Mouse (Mus musculus) layer of hippocampus, postnatal 25 days (tissue): Measurements from ENCODE around the gene Itpr2. TPM values are rescaled to one million over a fixed set of nuclear protein-coding genes. Genes with fewer than 3 reads are reported as not detected.

Source experiments
- DNase-seq, 2 experiments: peaks; one replicate each; pipeline ENCODE4 v3.0.0; 2022; ENCODE audit warnings: mixed read lengths in 2 of 2, low spot score in 1 of 2; ENCODE audit errors: extremely low spot score in 1 of 2
- total RNA-seq, 2 experiments: library from RNA; stranded (reverse); gene quantifications; 2 replicates each; pipeline ENCODE4 v1.2.3; 2021

The Itpr2 gene
- total RNA-seq, 2 experiments from 2014 or later: 16.6 to 20.5 TPM

GRCm38 (mm10) chr6:146196701-146197100 lies 305.3 kb downstream of the Itpr2 start:
- no peak for DNase-seq

DNA sequence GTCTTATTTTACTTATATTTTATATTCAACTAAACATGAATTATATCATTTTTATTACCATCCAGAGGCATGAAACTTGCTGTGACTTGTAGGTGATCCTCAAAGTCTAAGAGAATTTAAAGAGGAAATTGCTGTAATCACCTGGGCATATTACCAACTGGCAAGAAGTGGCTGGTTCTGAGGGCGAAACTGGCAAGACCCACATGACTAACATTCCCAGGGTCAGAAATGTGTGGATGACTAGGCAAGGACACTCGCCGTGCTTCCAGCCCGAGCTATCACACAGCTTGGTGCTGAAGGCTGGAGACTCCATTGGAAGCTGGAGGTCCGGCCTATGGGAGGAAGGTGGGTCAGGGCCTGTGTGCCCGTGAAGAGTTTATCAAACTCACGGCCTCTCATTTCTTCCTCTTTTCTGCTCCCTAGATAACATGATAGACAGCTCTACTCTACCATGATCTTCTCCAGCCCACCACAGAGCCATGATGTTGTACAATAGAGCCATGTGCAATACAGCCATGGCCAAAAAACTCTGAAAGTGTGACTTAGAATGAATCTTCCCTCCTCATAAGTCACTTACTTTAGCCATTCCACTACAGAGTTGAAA lies 306.1 kb downstream of the Itpr2 start:
- no peak for DNase-seq

DNA sequence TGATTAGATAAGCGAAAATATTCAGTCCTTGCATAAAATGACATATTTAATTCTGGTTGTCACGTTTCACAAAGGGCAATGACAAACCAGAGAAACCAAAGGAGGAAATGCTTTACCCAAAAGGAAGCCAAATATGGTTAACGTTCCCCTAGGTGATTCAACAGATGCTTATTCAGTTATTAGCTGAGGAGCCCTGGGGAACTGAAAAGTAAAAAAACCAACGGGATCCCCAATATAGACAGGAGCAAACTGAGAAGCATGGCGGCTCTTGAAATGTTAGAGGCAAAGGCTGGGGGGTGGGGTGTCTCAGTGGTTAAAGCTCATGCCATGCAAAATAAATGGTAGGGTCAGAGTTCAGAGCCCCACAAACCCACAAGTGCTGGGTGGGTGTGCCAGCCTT lies 310.1 kb downstream of the Itpr2 start:
- no peak for DNase-seq

DNA sequence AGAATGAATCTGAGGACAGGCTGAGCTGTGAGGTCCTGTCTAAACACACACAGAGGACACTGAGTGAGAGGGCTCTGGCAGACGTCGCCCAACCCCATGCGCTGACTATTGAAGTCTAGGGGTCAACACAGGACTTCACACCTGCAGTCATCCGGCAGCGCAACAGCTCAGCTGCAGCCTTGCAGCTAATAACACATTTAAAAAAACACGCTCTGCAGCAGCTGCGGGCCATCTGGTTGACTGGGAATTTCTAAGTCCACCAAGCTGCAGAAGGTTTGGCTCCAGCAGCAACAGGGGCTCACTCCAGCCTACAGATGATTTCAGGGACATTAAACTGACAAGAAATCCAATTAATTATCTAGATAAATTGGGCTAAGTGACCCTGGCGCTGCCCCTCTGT lies 312.0 kb downstream of the Itpr2 start:
- no peak for DNase-seq

DNA sequence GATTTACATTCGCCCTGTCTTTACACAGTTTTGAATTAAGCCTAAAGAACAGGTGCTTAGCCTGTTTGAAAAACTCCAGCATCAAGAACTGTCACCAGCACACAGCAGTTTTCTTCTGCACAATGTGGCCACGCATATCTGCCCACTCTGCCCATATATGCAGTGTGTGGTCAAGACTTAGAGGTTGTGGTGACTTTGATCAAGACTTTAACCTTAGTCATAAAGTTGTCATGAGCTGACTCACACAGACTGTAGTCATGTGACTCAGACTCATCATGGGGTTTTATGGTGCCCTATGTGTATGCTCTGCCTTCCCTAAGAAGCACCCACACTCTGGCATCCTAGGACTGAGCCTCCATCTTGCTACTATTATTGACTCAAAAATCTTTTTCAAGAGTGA lies 316.5 kb downstream of the Itpr2 start:
- no peak for DNase-seq

- DNase-seq: no peak
These were observed 317.3 kb downstream of the Itpr2 start for GRCm38 (mm10) chr6:146184771-146185170.

DNA sequence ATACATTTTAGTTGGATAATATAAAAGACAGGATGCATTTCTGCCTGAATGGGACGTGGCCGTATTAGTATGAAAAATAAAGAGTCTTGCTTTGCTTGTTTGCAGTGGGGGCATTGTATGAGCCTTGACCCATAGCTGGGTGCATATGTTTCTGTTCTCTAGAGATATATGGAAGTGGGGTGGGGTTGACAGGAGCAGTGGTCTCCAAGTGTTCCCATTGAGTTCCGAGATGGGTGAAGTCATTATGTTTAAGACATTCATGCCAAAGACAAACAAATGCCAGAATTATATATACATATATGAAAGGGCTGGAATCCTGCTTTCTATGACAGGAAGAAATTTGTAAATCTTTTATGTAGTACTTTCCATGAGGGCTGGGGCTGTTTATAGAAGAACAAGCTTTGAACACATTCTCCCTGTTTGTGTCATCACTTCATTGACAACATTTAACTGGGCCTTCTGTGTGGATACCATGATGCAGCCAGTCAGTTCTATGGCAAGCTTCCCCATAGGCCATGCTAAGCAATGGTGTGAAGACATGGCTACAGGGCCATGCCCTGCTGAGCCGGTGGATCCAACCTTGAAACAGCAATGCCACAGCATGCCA lies 327.3 kb downstream of the Itpr2 start:
- no peak for DNase-seq

DNA sequence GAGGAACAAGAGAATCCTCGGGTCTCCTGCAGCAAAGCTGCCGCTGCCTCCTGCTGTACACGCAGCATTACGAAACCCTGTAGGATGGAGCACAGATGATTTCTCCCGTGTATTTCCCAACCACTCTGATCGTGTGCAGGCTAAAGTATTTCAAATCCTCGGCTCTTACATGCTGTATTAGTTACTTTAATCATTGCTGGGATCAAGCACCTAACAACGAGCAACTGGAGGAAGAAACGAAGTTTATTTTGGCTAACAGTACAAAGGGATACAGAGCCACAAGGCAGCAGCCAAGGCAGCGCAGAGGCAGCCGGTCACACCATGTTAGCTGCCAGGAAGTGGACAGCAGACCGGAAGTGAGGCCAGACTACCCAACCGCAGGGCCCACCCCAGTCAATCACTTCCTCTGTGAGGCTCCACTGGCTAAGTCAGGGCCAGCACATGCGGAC lies 331.4 kb downstream of the Itpr2 start:
- DNase-seq: no peak

DNA sequence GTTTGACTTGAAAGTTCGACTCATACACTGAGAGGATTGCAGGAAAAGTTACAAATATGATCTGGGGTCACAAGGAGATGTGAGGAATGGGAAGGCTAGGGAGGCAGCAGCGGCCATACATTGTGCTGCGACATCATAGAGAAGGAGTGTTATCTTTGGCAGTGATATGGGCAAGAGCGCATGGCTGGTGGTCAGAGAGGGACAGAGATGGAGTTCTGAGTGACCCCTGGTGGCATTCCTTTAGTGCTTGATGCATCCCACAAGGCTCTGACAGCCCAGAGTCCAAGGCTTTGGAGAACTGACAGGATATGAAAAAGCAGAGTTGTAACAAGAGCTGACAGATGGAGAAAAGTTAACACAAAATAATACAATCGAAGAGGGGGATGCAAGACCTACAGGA lies 334.8 kb downstream of the Itpr2 start:
- no peak for DNase-seq

DNA sequence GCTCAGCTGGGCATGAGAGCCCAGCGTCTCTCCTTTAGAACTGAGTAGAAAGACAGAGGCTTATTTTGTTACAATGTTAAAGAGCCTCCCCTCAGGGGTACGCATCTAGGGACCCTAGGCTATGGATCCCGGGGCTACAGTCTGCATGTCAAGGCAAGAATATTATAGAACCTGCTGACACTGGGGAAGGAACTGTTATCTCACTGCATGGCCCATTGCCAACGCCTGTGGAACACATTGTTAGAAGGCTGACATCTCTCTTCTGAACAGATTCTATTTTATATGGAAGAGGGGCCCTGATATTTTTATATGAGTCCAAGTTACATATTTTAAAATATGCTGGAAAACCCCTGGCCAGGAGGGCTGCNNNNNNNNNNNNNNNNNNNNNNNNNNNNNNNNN lies 342.4 kb downstream of the Itpr2 start:
- DNase-seq: no peak

- no peak for DNase-seq
These were observed 343.3 kb downstream of the Itpr2 start for GRCm38 (mm10) chr6:146158717-146159116.

DNA sequence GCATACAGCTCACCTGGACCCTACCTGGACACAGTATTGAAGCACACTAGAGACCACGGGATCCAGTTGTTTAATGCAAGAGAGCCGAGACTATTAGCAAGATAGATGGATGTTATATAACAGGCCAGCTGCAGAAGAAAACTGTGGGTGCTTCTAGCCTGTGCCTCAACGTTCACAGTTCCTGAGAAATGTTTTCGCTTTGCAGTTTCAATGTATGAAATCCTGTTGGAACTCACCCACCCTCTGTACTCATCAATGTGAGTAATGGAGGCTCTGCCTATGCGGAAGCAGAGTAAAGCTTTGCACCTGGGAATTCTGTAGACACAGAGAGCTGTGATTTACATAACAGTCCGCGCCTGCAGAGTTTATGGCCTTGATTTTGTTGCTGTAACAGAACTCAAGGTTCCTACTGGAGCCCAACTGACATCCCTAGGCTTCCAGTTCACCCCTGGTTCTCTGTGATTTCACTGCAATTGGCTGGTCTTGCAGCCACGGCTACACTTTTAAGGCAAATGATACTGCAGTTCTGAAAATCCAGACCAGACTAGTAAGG lies 344.0 kb downstream of the Itpr2 start:
- DNase-seq: no peak

- no peak for DNase-seq
These were observed 344.9 kb downstream of the Itpr2 start for GRCm38 (mm10) chr6:146157099-146157498.

GRCm38 (mm10) chr6:146156536-146156935 lies 345.5 kb downstream of the Itpr2 start:
- DNase-seq: no peak

DNA sequence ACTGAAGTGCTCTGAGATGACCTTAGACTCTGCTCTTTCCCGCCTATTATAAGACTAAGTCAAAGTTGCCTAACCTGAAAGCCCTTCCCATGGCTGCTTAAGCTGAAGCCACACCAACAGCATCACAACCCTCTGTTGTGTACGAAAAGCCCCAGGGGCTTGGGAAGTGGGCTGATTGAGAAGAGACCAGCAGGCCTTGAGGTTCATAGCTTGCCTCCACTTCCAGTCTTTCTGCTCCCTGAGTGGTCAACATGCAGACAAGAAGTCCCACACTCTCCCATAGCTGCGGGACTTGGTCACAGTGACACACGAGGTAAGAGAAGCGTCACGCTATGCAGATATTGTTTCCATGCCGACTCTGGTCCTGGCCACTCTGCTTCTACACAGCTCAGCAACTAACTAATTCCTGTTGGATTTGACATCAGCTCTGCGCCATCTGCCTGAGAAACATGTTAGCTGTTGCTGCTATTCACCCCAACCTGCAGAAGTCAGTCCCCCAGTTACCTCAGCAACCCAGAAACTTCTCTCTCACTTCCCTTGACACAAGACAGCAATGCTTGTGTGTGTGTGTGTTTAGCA lies 346.8 kb downstream of the Itpr2 start:
- DNase-seq: no peak

DNA sequence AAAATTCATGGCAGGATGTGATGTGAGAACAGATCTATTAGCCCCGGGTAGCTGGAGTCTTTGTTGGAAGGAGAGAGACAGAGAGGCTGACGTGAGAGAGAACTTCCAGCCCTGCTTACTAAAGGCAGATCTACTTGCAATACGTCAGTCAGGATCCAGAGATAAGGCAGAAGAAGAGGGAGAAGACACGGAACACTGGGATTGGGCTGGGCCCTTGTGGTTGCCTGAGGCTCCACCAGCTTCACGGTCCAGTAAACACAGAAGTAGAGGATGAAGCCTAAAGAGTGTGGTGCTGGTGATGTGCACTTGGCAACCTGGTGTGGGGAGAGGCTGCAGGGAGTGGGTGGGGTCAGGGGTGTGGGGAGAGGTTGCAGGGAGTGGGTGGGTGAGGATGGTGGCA lies 349.2 kb downstream of the Itpr2 start:
- DNase-seq: no peak

DNA sequence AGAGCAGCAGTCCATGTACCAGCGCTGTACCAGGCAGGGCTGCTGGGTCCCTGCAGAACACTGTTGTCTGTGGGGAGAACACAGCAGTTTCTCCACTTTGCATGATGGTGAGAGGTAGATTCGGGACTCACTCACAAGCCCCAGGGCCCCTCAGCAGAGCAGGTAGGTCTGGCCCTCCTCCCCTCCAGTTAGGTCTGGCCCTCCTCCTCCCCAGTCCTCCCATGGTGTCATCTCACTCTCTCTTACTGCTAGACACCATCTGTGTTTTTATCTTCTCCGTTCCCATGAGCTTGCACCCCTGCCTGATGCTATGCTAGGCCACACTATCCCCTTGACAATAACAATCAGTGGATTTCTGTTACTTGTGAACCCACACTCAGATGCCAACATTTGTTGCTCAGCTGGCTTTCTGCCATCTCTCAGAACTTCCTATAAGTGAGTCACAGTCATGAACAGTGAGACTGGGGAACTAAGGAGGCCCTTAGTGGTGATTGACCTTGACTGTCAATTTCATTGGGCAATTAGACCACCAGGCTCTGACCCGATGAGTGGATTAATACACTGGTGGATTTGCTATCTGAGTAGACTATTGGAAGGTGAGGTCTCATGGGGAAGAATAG lies 360.9 kb downstream of the Itpr2 start:
- DNase-seq: no peak

- no peak for DNase-seq
These were observed 361.9 kb downstream of the Itpr2 start for GRCm38 (mm10) chr6:146140171-146140570.

DNA sequence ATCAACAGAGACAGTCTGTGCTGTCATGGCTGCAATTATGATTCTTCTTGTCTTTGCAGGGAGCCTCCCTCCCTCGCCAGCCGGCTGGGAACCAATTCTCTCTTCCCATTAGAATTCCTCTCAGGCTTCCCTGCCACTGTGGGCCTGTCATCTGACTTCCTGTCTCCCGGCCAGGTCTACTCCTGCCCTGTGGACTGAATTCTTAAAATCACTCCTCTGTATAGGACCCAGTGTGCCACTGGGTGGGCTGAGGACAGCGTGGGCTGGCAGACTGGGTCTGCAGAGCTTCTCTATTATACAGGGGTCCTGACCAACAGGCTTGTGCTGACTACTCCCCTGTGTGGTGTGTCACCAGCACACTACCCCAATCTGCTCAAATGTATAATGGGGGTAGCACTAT lies 365.4 kb downstream of the Itpr2 start:
- DNase-seq: no peak

DNA sequence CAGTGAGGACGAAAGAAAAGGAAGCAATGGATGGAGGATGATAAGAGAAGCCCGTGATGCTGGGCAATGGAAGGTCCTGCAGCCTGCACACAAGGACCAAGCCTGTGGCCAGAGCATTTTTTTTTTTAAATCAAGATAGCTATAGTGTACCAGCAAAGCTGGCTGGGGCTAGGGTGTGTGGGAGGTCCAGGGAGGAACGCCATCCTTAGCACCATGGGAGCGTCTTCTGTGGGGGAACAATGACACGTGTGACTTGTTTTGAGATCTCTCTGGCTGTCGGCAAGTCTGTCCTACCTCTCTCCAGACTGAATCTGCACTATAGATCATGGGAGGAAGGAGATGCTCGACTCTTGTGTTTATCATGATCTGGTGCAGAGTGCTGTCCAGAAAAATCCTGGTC lies 365.8 kb downstream of the Itpr2 start:
- DNase-seq: no peak

DNA sequence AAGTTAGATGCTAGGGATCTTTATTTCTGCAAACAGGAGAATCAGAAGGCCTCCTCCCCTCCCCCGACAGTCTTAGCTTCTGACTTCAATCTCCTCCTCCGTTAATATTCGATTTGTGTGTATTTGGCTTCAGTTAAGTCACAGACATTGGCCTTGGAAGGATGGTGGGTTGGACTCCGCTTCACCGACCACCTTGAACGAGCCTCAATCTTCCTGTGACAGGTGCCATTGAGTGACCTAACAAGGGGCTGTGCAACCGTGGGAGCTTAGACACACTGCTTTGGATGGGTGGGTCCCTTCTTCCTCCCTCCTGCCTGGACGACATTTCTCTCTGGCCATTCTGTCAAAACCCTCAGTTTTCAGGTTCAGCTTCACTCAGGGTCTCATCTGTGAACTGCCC lies 366.7 kb downstream of the Itpr2 start:
- no peak for DNase-seq
